Mouse (Mus musculus): ENCODE data around the gene Rhox4g. TPM values are rescaled to one million over a fixed set of nuclear protein-coding genes. Genes with fewer than 3 reads are reported as not detected.
A peak's percentile ranks its signal among the peaks of the same experiment; 100 is the strongest.
"Not testable (repeated sequence)": the region's sequence is repeated elsewhere in the genome, so short reads cannot be mapped to it uniquely, and the experiment has no call there.

Rhox4g gene
- not detected for polyA plus RNA-seq (2012; fragmentation: generic; extraction: Trizol)

- H3K4me2 ChIP-seq (ENCODE audit: low read depth); H3K27me3 ChIP-seq (ENCODE audit: control insufficient read depth, insufficient read depth, insufficient read length); H3ac ChIP-seq (ENCODE audit: control insufficient read depth, insufficient read length); H3K36me3 ChIP-seq (ENCODE audit: control insufficient read depth, insufficient read depth); H3K4me3 ChIP-seq; H3K79me2 ChIP-seq (ENCODE audit: control insufficient read depth, insufficient read depth): not testable (repeated sequence)
Observed at GRCm38 (mm10) chrX:37651227-37651626, at the start of gene Rhox4g. Rhox4g (minus strand) TSS chrX:37651327.

- H3K79me2 ChIP-seq (ENCODE audit: control insufficient read depth, insufficient read depth), result no peaks in the 10 kb centered on the region
- no peaks in the 10 kb centered on the region for H3K27me3 ChIP-seq (ENCODE audit: control insufficient read depth, insufficient read depth, insufficient read length)
- H3K4me3 ChIP-seq, result no peak overlapping the region
- no peaks in the 10 kb centered on the region for H3K36me3 ChIP-seq (ENCODE audit: control insufficient read depth, insufficient read depth)
- no peak overlapping the region for H3K4me2 ChIP-seq (ENCODE audit: low read depth)
- H3ac ChIP-seq (ENCODE audit: control insufficient read depth, insufficient read length), result no peak overlapping the region
- TF ChIP-seq MYOD1 (IDR thresholded peaks at IDR 0.05; ENCODE audit: control insufficient read depth in 1 of 3, insufficient read length in 2 of 3, low read depth in 2 of 3) (no peak), MAX (IDR thresholded peaks at IDR 0.05; ENCODE audit: low read depth) (no peak), POLR2AphosphoS2 (IDR thresholded peaks at IDR 0.05; ENCODE audit: insufficient read length, low read depth) (no peak), CEBPB (IDR thresholded peaks at IDR 0.05; ENCODE audit: insufficient read depth, poor library complexity, severe bottlenecking) (no peak), MYOG (IDR thresholded peaks at IDR 0.05; ENCODE audit: control insufficient read depth in 1 of 3, insufficient read depth in 1 of 3, insufficient read length in 2 of 3, low read depth in 2 of 3) (no peak), REST (IDR thresholded peaks at IDR 0.05; ENCODE audit: insufficient read depth, insufficient read length) (no peak), POLR2A (IDR thresholded peaks at IDR 0.05; ENCODE audit: insufficient read length, low read depth) (no peak), TCF12 (IDR thresholded peaks at IDR 0.05; ENCODE audit: insufficient read depth, poor library complexity, severe bottlenecking) (no peak)
Observed at GRCm38 (mm10) chrX:37692261-37692660, 41.1 kb upstream of the Rhox4g start.

DNA sequence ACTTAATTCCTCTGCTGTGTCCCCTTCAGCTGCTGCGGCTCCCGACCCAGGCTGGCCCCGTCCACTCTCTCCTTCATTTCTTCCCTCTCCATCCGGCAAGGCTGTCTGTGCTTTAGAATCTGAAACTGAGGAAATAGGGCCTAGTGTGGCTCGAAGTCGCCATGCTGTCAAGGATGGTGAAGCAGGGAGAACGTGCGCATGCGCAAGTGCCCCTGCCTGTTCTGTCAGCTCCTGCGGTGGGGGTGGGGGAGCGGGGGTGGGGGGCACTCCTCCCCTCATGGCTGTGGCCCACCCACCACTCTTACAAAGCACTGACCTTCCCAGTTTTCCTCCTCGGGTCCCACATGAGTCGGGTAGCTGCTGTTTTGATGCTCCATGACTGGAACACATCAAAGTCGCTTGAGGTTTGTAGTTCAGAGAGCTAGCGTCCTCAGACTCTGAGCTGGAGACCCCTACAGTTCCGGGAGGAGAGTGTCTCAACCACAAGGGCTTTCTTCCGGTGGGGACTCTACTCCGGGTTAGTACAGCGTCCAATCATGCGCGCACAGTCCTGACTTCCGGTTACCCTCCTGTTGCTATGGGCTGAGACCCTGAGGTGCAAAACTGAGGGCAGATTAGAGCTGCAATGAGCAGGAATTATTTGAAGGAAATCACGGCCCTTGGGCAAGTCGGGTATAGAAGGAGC lies 32.0 kb upstream of the Rhox4g start:
- no peaks in the 10 kb centered on the region for H3K27me3 ChIP-seq (ENCODE audit: control insufficient read depth, insufficient read depth, insufficient read length)
- no peaks in the 10 kb centered on the region for H3K79me2 ChIP-seq (ENCODE audit: control insufficient read depth, insufficient read depth)
- H3K4me2 ChIP-seq (ENCODE audit: low read depth), result no peak overlapping the region
- no peak overlapping the region for H3ac ChIP-seq (ENCODE audit: control insufficient read depth, insufficient read length)
- TF ChIP-seq TCF12 (IDR thresholded peaks at IDR 0.05; ENCODE audit: insufficient read depth, poor library complexity, severe bottlenecking), result no peak
- TF ChIP-seq POLR2AphosphoS2 (IDR thresholded peaks at IDR 0.05; ENCODE audit: insufficient read length, low read depth), result no peak
- no peak for TF ChIP-seq E2F4 (IDR thresholded peaks at IDR 0.05; ENCODE audit: insufficient read depth)
- no peak for TF ChIP-seq CEBPB (IDR thresholded peaks at IDR 0.05; ENCODE audit: insufficient read depth, poor library complexity, severe bottlenecking)
- TF ChIP-seq MYOG (IDR thresholded peaks at IDR 0.05; ENCODE audit: control insufficient read depth in 1 of 3, insufficient read depth in 1 of 3, insufficient read length in 2 of 3, low read depth in 2 of 3), result no peak
- no peak for TF ChIP-seq MYOD1 (IDR thresholded peaks at IDR 0.05; ENCODE audit: control insufficient read depth in 1 of 3, insufficient read length in 2 of 3, low read depth in 2 of 3)
- TF ChIP-seq SRF (IDR thresholded peaks at IDR 0.05; ENCODE audit: control insufficient read depth, insufficient read length, low read depth), result no peak
- TF ChIP-seq TCF3 (IDR thresholded peaks at IDR 0.05; ENCODE audit: insufficient read length, low read depth), result no peak
- TF ChIP-seq MAX (IDR thresholded peaks at IDR 0.05; ENCODE audit: low read depth), result no peak
- no peak for TF ChIP-seq USF1 (IDR thresholded peaks at IDR 0.05; ENCODE audit: low read depth)
- no peak for TF ChIP-seq REST (IDR thresholded peaks at IDR 0.05; ENCODE audit: insufficient read depth, insufficient read length)
- no peak for TF ChIP-seq POLR2A (IDR thresholded peaks at IDR 0.05; ENCODE audit: insufficient read length, low read depth)
- no peaks in the 10 kb centered on the region for H3K36me3 ChIP-seq (ENCODE audit: control insufficient read depth, insufficient read depth)
- H3K4me3 ChIP-seq, result no peak overlapping the region

DNA sequence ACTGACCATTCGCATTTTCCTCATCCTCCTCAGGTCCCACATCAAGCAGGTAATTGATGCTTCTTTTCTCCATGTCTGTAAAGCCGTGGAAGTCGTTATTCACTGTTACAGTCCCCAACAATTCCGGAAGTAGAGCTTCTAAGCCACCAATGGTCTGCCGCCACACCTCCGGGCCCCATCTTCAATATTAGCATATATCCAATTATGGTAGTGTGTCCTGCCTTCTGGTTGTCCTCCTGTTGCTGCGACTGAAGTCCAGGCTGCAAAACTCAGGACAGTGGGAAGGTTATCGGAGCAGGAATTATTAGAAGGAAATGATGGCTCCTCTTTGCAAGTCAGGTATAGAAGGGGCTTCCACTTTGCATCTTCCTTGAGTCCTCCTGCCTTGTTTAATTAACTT lies 22.1 kb upstream of the Rhox4g start, which contains the start of gene Rhox2h:
TSS of gene Rhox2h (minus strand) at position 101 of the 400 bp plus-strand sequence.
- H3K4me2 ChIP-seq (ENCODE audit: low read depth); H3ac ChIP-seq (ENCODE audit: control insufficient read depth, insufficient read length); H3K4me3 ChIP-seq; H3K27me3 ChIP-seq (ENCODE audit: control insufficient read depth, insufficient read depth, insufficient read length); H3K36me3 ChIP-seq (ENCODE audit: control insufficient read depth, insufficient read depth); H3K79me2 ChIP-seq (ENCODE audit: control insufficient read depth, insufficient read depth): not testable (repeated sequence)

DNA sequence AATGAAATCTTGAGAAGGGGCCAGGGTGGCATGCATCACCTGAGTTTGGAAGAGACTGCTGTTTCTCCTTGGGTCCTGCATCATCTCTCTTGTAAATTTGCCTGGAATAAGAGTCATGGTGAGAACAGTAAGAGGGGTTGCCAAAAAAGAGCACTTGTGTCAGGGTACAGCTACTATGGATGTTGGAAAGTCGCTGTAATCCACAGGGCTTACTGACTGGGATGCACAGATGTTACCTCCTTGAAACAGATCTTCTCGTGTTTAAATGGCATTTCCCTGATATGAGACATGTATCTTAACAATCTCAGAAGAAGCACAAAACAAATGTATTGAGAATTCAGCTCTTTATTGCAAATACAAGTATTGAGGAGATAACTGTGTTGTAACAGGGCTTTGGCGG lies 17.5 kb upstream of the Rhox4g start, which contains the start of gene Rhox3h:
TSS of gene Rhox3h (minus strand) at position 101 of the 400 bp plus-strand sequence.
- H3K4me2 ChIP-seq (ENCODE audit: low read depth); H3K27me3 ChIP-seq (ENCODE audit: control insufficient read depth, insufficient read depth, insufficient read length); H3K79me2 ChIP-seq (ENCODE audit: control insufficient read depth, insufficient read depth); H3K36me3 ChIP-seq (ENCODE audit: control insufficient read depth, insufficient read depth); H3K4me3 ChIP-seq; H3ac ChIP-seq (ENCODE audit: control insufficient read depth, insufficient read length): not testable (repeated sequence)

DNA sequence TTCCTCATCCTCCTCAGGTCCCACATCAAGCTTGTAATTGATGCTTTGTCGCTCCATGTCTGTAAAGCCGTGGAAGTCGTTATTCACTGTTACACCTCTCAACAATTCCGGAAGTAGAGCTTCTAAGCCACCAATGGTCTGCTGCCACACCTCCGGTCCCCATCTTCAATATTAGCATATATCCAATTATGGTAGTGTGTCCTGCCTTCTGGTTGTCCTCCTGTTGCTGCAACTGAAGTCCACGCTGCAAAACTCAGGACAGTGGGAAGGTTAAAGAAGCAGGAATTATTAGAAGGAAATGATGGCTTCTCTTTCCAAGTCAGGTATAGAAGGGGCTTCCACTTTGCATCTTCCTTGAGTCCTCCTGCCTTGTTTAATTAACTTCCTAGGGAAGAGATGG lies 7.8 kb downstream of the Rhox4g start, which contains the start of gene Rhox2g:
TSS of gene Rhox2g (minus strand) at position 101 of the 400 bp plus-strand sequence.
- not testable (repeated sequence) for H3K4me3 ChIP-seq

DNA sequence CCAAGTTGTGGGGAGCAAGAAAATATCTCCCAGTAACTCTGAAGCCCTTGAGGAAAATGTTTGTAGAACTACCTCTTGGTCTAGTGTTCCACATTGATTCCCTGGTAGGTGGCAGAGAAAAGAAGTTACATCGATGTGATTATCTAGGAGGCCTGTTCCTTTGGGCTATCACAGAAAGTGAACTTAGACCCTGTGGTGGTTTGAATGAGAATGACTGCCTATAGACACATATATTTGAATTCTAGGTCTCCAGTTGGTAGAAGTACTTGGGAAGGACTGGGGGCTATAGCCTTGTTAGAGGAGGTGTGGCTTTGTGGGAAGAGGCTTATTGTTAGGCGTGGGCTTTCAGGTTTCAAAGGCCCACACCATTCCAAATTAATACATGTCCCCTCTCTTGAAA lies 22.6 kb downstream of the Rhox4g start, which contains the start of gene Rhox3g:
TSS of gene Rhox3g (minus strand) at position 101 of the 400 bp plus-strand sequence.
- H3ac ChIP-seq (ENCODE audit: control insufficient read depth, insufficient read length); H3K27me3 ChIP-seq (ENCODE audit: control insufficient read depth, insufficient read depth, insufficient read length); H3K36me3 ChIP-seq (ENCODE audit: control insufficient read depth, insufficient read depth); H3K79me2 ChIP-seq (ENCODE audit: control insufficient read depth, insufficient read depth); H3K4me3 ChIP-seq: not testable (repeated sequence)
- peak within 1 kb of the TSS; percentile 2 for H3K4me2 ChIP-seq (ENCODE audit: low read depth)

More for the DNA sequence above, 7.8 kb downstream of the Rhox4g start, which contains the start of gene Rhox2g:
- H3K27me3 ChIP-seq (ENCODE audit: control insufficient read depth, insufficient read depth, insufficient read length); H3K4me2 ChIP-seq (ENCODE audit: low read depth); H3ac ChIP-seq (ENCODE audit: control insufficient read depth, insufficient read length); H3K79me2 ChIP-seq (ENCODE audit: control insufficient read depth, insufficient read depth); H3K36me3 ChIP-seq (ENCODE audit: control insufficient read depth, insufficient read depth): not testable (repeated sequence)

DNA sequence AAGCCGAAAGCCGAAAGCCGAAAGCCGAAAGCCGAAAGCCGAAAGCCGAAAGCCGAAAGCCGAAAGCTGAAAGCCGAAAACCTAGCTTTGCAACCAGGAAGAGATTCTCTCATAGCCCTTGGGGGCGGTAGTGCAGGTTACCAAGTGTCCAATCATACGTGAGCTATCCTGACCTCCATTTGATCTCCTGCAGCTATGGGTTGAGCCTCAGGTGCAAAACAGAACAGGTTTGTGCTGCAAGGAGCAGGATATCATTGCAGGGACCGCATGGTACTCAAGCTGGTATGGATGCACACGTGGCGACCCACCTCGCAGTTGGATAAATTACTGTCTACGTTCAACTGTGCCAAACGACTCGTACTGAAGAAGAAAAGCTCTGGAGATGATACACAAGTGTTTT lies 43.5 kb downstream of the Rhox4g start, which contains the start of gene Rhox4f:
TSS of gene Rhox4f (minus strand) at position 101 of the 400 bp plus-strand sequence.
- not testable (repeated sequence) for H3K36me3 ChIP-seq (ENCODE audit: control insufficient read depth, insufficient read depth); H3K27me3 ChIP-seq (ENCODE audit: control insufficient read depth, insufficient read depth, insufficient read length); H3K79me2 ChIP-seq (ENCODE audit: control insufficient read depth, insufficient read depth); H3ac ChIP-seq (ENCODE audit: control insufficient read depth, insufficient read length); H3K4me2 ChIP-seq (ENCODE audit: low read depth); H3K4me3 ChIP-seq
